Mouse (Mus musculus): ENCODE results near the gene Orc2. TPM values are rescaled to one million over a fixed set of nuclear protein-coding genes. Genes with fewer than 3 reads are reported as not detected.

The Orc2 gene
- polyA plus RNA-seq, 1 experiment: 80.2 TPM

GRCm38 (mm10) chr1:58423371-58424248 lies 81.3 kb downstream of the Orc2 start, which contains the start of gene Clk1:
Clk1 (minus strand) TSS chr1:58424066.
- Histone ChIP-seq H3K27ac (ENCODE audit: insufficient read depth, low read length) (peak within 1 kb of the TSS; percentile 85), H3K4me1 (ENCODE audit: control insufficient read depth, insufficient read depth, low read length) (no peaks in the 10 kb centered on the region), H3K27me3 (ENCODE audit: control insufficient read depth, insufficient read depth, low read length, poor library complexity, severe bottlenecking) (no peaks in the 10 kb centered on the region), H3K36me3 (ENCODE audit: control insufficient read depth, insufficient read depth, low read length, poor library complexity, severe bottlenecking) (peaks cover 29% of the 10 kb centered on the region), H3K4me3 (ENCODE audit: low read depth, low read length) (peak within 1 kb of the TSS; percentile 80), H3K9ac (ENCODE audit: low read depth, poor library complexity, severe bottlenecking) (peak within 1 kb of the TSS; percentile 89), H3K9me3 (replicated peaks; ENCODE audit: control insufficient read depth, insufficient read depth, low read length, poor library complexity, severe bottlenecking) (no peaks in the 10 kb centered on the region)
- TF ChIP-seq EP300 (IDR thresholded peaks at IDR 0.05; ENCODE audit: insufficient read depth, low read depth, low read length) (no peak), POLR2A (IDR thresholded peaks at IDR 0.05; ENCODE audit: insufficient read depth, low read length) (peak; percentile 95)

- H3K36me3 ChIP-seq (ENCODE audit: control insufficient read depth, insufficient read depth, low read length, poor library complexity, severe bottlenecking): peaks cover 36% of the 10 kb centered on the region
- H3K9me3 ChIP-seq (replicated peaks; ENCODE audit: control insufficient read depth, insufficient read depth, low read length, poor library complexity, severe bottlenecking): no peaks in the 10 kb centered on the region
- H3K4me1 ChIP-seq (ENCODE audit: control insufficient read depth, insufficient read depth, low read length): no peaks in the 10 kb centered on the region
- peak overlapping the region; percentile 89 for H3K9ac ChIP-seq (ENCODE audit: low read depth, poor library complexity, severe bottlenecking)
- H3K4me3 ChIP-seq (ENCODE audit: low read depth, low read length): peak overlapping the region; percentile 80
- TF ChIP-seq EP300 (IDR thresholded peaks at IDR 0.05; ENCODE audit: insufficient read depth, low read depth, low read length) (no peak), POLR2A (IDR thresholded peaks at IDR 0.05; ENCODE audit: insufficient read depth, low read length) (no peak), CTCF (IDR thresholded peaks at IDR 0.05; ENCODE audit: low read depth, low read length) (no peak)
- H3K27ac ChIP-seq (ENCODE audit: insufficient read depth, low read length): peak overlapping the region; percentile 45
- no peaks in the 10 kb centered on the region for H3K27me3 ChIP-seq (ENCODE audit: control insufficient read depth, insufficient read depth, low read length, poor library complexity, severe bottlenecking)
Measured at GRCm38 (mm10) chr1:58422879-58423278, 82.0 kb downstream of the Orc2 start.

- TF ChIP-seq EP300 (IDR thresholded peaks at IDR 0.05; ENCODE audit: insufficient read depth, low read depth, low read length) (no peak), POLR2A (IDR thresholded peaks at IDR 0.05; ENCODE audit: insufficient read depth, low read length) (no peak)
- Histone ChIP-seq H3K9ac (ENCODE audit: low read depth, poor library complexity, severe bottlenecking) (no peak overlapping the region), H3K27me3 (ENCODE audit: control insufficient read depth, insufficient read depth, low read length, poor library complexity, severe bottlenecking) (no peaks in the 10 kb centered on the region), H3K27ac (ENCODE audit: insufficient read depth, low read length) (no peak overlapping the region), H3K4me1 (ENCODE audit: control insufficient read depth, insufficient read depth, low read length) (no peaks in the 10 kb centered on the region), H3K4me3 (ENCODE audit: low read depth, low read length) (no peak overlapping the region), H3K9me3 (replicated peaks; ENCODE audit: control insufficient read depth, insufficient read depth, low read length, poor library complexity, severe bottlenecking) (no peaks in the 10 kb centered on the region), H3K36me3 (ENCODE audit: control insufficient read depth, insufficient read depth, low read length, poor library complexity, severe bottlenecking) (peaks cover 54% of the 10 kb centered on the region)
Measured at GRCm38 (mm10) chr1:58420961-58421360, 83.9 kb downstream of the Orc2 start.

- Histone ChIP-seq H3K4me3 (ENCODE audit: low read depth, low read length) (no peak overlapping the region), H3K27me3 (ENCODE audit: control insufficient read depth, insufficient read depth, low read length, poor library complexity, severe bottlenecking) (no peaks in the 10 kb centered on the region), H3K27ac (ENCODE audit: insufficient read depth, low read length) (no peak overlapping the region), H3K9me3 (replicated peaks; ENCODE audit: control insufficient read depth, insufficient read depth, low read length, poor library complexity, severe bottlenecking) (no peaks in the 10 kb centered on the region), H3K4me1 (ENCODE audit: control insufficient read depth, insufficient read depth, low read length) (no peaks in the 10 kb centered on the region), H3K36me3 (ENCODE audit: control insufficient read depth, insufficient read depth, low read length, poor library complexity, severe bottlenecking) (peaks cover 62% of the 10 kb centered on the region), H3K9ac (ENCODE audit: low read depth, poor library complexity, severe bottlenecking) (no peak overlapping the region)
- TF ChIP-seq EP300 (IDR thresholded peaks at IDR 0.05; ENCODE audit: insufficient read depth, low read depth, low read length) (no peak), POLR2A (IDR thresholded peaks at IDR 0.05; ENCODE audit: insufficient read depth, low read length) (no peak), CTCF (IDR thresholded peaks at IDR 0.05; ENCODE audit: low read depth, low read length) (no peak)
Measured at GRCm38 (mm10) chr1:58420032-58420431, 84.9 kb downstream of the Orc2 start.

GRCm38 (mm10) chr1:58416048-58416447 lies 88.9 kb downstream of the Orc2 start:
- H3K27ac ChIP-seq (ENCODE audit: insufficient read depth, low read length): no peak overlapping the region
- no peak overlapping the region for H3K9ac ChIP-seq (ENCODE audit: low read depth, poor library complexity, severe bottlenecking)
- peaks cover 90% of the 10 kb centered on the region for H3K36me3 ChIP-seq (ENCODE audit: control insufficient read depth, insufficient read depth, low read length, poor library complexity, severe bottlenecking)
- H3K4me1 ChIP-seq (ENCODE audit: control insufficient read depth, insufficient read depth, low read length): no peaks in the 10 kb centered on the region
- H3K4me3 ChIP-seq (ENCODE audit: low read depth, low read length): no peak overlapping the region
- no peaks in the 10 kb centered on the region for H3K9me3 ChIP-seq (replicated peaks; ENCODE audit: control insufficient read depth, insufficient read depth, low read length, poor library complexity, severe bottlenecking)
- no peaks in the 10 kb centered on the region for H3K27me3 ChIP-seq (ENCODE audit: control insufficient read depth, insufficient read depth, low read length, poor library complexity, severe bottlenecking)
- TF ChIP-seq EP300 (IDR thresholded peaks at IDR 0.05; ENCODE audit: insufficient read depth, low read depth, low read length) (no peak), POLR2A (IDR thresholded peaks at IDR 0.05; ENCODE audit: insufficient read depth, low read length) (no peak), CTCF (IDR thresholded peaks at IDR 0.05; ENCODE audit: low read depth, low read length) (no peak)

- TF ChIP-seq CTCF (IDR thresholded peaks at IDR 0.05; ENCODE audit: low read depth, low read length) (no peak), EP300 (IDR thresholded peaks at IDR 0.05; ENCODE audit: insufficient read depth, low read depth, low read length) (no peak), POLR2A (IDR thresholded peaks at IDR 0.05; ENCODE audit: insufficient read depth, low read length) (no peak)
- no peak overlapping the region for H3K9ac ChIP-seq (ENCODE audit: low read depth, poor library complexity, severe bottlenecking)
- H3K27ac ChIP-seq (ENCODE audit: insufficient read depth, low read length): no peak overlapping the region
- no peak overlapping the region for H3K4me3 ChIP-seq (ENCODE audit: low read depth, low read length)
- H3K9me3 ChIP-seq (replicated peaks; ENCODE audit: control insufficient read depth, insufficient read depth, low read length, poor library complexity, severe bottlenecking): no peaks in the 10 kb centered on the region
- H3K4me1 ChIP-seq (ENCODE audit: control insufficient read depth, insufficient read depth, low read length): no peaks in the 10 kb centered on the region
- no peaks in the 10 kb centered on the region for H3K27me3 ChIP-seq (ENCODE audit: control insufficient read depth, insufficient read depth, low read length, poor library complexity, severe bottlenecking)
- H3K36me3 ChIP-seq (ENCODE audit: control insufficient read depth, insufficient read depth, low read length, poor library complexity, severe bottlenecking): peaks cover 94% of the 10 kb centered on the region
Measured at GRCm38 (mm10) chr1:58415442-58415841, 89.5 kb downstream of the Orc2 start.

Other genes with a start within 250 kb of the Orc2 start
- gene Aox2, start 226.8 kb downstream of the Orc2 start, polyA plus RNA-seq (2011; ENCODE audit: insufficient read depth, insufficient read length, low read depth, missing spikeins): not detected in 2 replicates
- 298 and 313 TPM in 2 replicates for gene Bzw1, start 112.2 kb downstream of the Orc2 start, polyA plus RNA-seq (2011; ENCODE audit: insufficient read depth, insufficient read length, low read depth, missing spikeins)
- 201 and 216 TPM in 2 replicates for gene Clk1, start 81.0 kb downstream of the Orc2 start, polyA plus RNA-seq (2011; ENCODE audit: insufficient read depth, insufficient read length, low read depth, missing spikeins)
- 43.0 and 43.3 TPM in 2 replicates for gene Nif3l1, start 60.0 kb downstream of the Orc2 start, polyA plus RNA-seq (2011; ENCODE audit: insufficient read depth, insufficient read length, low read depth, missing spikeins)
- 56.1 and 59.9 TPM in 2 replicates for gene Ppil3, start 59.6 kb downstream of the Orc2 start, polyA plus RNA-seq (2011; ENCODE audit: insufficient read depth, insufficient read length, low read depth, missing spikeins)
- 12.4 and 16.6 TPM in 2 replicates for gene Fam126b, start 81.2 kb upstream of the Orc2 start, polyA plus RNA-seq (2011; ENCODE audit: insufficient read depth, insufficient read length, low read depth, missing spikeins)
- gene Ndufb3, start 81.3 kb upstream of the Orc2 start, polyA plus RNA-seq (2011; ENCODE audit: insufficient read depth, insufficient read length, low read depth, missing spikeins): 87.0 and 97.9 TPM in 2 replicates
- gene Als2cr12, start 190.9 kb upstream of the Orc2 start, polyA plus RNA-seq (2011; ENCODE audit: insufficient read depth, insufficient read length, low read depth, missing spikeins): not detected in 2 replicates
- 14.1 and 16.1 TPM in 2 replicates for gene Cflar, start 206.4 kb upstream of the Orc2 start, polyA plus RNA-seq (2011; ENCODE audit: insufficient read depth, insufficient read length, low read depth, missing spikeins)

Data from ES-Bruce4 (cell line).